Comparison of ENCODE assay signal across 34 mouse cellular contexts in the genomic region with DNA sequence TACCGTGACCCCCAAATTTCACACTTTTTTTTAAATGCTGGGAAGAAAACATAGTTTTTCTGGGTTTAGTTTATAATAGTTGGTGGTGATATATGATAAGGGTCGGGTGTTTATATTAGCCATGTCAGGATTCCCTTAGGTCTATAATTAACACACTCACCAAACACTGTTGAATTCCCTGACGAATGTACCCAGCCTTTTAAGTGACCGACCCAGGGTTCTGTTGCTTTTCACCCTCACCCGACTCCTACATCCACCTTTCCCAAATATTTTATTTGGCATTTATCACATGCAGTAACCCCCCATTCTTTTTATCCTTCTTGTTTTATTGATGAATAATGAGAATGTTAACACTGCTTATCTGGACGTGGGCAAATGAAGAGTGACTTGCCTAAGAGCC.
"Had no signal": no experiment of that assay in that cellular context is flagged by ENCODE, and none has a peak within 500 bp of the region (broad histone marks: within the 10 kb centered on the region; RNA-seq: fewer than 3 reads in every experiment).

No protein-coding gene starts in this region.

- H3K4me1 ChIP-seq: heart, embryonic 12.5 days; heart, embryonic 15.5 days; hindbrain, embryonic 10.5 days; hindbrain, embryonic 12.5 days; hindbrain, embryonic 13.5 days; hindbrain, embryonic 15.5 days; intestine, embryonic 15.5 days had no signal

- H3K4me3 ChIP-seq: heart, adult 2 months; heart, embryonic 10.5 days; heart, embryonic 12.5 days; heart, embryonic 13.5 days; heart, embryonic 15.5 days; hindbrain, embryonic 10.5 days; hindbrain, embryonic 12.5 days; hindbrain, embryonic 13.5 days; hindbrain, embryonic 15.5 days; intestine, embryonic 15.5 days; kidney, embryonic 15.5 days; layer of hippocampus, adult 2 months had no signal

- H3K36me3 ChIP-seq: heart, embryonic 10.5 days; heart, embryonic 12.5 days; heart, embryonic 13.5 days; heart, embryonic 15.5 days; hindbrain, embryonic 10.5 days; hindbrain, embryonic 12.5 days; hindbrain, embryonic 13.5 days; hindbrain, embryonic 15.5 days; intestine, embryonic 15.5 days; kidney, embryonic 15.5 days had no signal

- H3K4me2 ChIP-seq: heart, embryonic 11.5 days; heart, embryonic 12.5 days; heart, embryonic 13.5 days; heart, embryonic 15.5 days; hindbrain, embryonic 12.5 days; hindbrain, embryonic 13.5 days; hindbrain, embryonic 14.5 days; hindbrain, embryonic 15.5 days; intestine, embryonic 15.5 days; kidney, embryonic 15.5 days had no signal

- DNase-seq: heart, adult 2 months; heart, postnatal 10 days; heart, postnatal 14 days; heart, postnatal 36 days; kidney, adult 11 months; kidney, adult 18-20 months; kidney, adult 2 months; kidney, adult 8-10 months; kidney, adult 9 months; kidney, postnatal 10 days; kidney, postnatal 14 days; kidney, postnatal 25 days; kidney, postnatal 36 days; kidney, postnatal 4 days; layer of hippocampus, adult 9-11 months; layer of hippocampus, postnatal 36 days had no signal

- H3K9ac ChIP-seq: heart, embryonic 12.5 days; heart, embryonic 13.5 days; heart, embryonic 15.5 days; hindbrain, embryonic 12.5 days; hindbrain, embryonic 13.5 days; hindbrain, embryonic 14.5 days; hindbrain, embryonic 15.5 days; intestine, embryonic 15.5 days; kidney, embryonic 15.5 days had no signal

- H3K9me3 ChIP-seq: heart, embryonic 10.5 days; heart, embryonic 12.5 days; heart, embryonic 13.5 days; heart, embryonic 15.5 days; hindbrain, embryonic 10.5 days; hindbrain, embryonic 12.5 days; hindbrain, embryonic 13.5 days; hindbrain, embryonic 15.5 days; intestine, embryonic 15.5 days; kidney, embryonic 15.5 days had no signal

- ATAC-seq: hindbrain, embryonic 16.5 days; hindbrain, postnatal 0 days; inflammation-experienced regulatory T-cells, adult 6 months; intestine, embryonic 15.5 days; intestine, embryonic 16.5 days had no signal

- H3K27ac ChIP-seq: heart, adult 2 months; heart, embryonic 10.5 days; heart, embryonic 13.5 days; heart, embryonic 15.5 days; hindbrain, embryonic 10.5 days; hindbrain, embryonic 12.5 days; hindbrain, embryonic 13.5 days; hindbrain, embryonic 14.5 days; hindbrain, embryonic 15.5 days; hindbrain, postnatal 0 days; intestine, embryonic 15.5 days; kidney, embryonic 15.5 days; kidney, postnatal 0 days; layer of hippocampus, adult 2 months had no signal

- H3K27me3 ChIP-seq: heart, embryonic 12.5 days; heart, embryonic 13.5 days; heart, embryonic 15.5 days; hindbrain, embryonic 12.5 days; hindbrain, embryonic 13.5 days; hindbrain, embryonic 15.5 days; intestine, embryonic 15.5 days; kidney, embryonic 15.5 days had no signal
